Mouse (Mus musculus) kidney, adult 2 months (tissue): Measurements from ENCODE around the gene Naa38. TPM values are rescaled to one million over a fixed set of nuclear protein-coding genes. Genes with fewer than 3 reads are reported as not detected.

Experiments used
- DNase-seq: peaks from one replicate; pipeline ENCODE4 v3.0.0; 2021
- H3K27ac ChIP-seq: fragments of 200-500 bp; 2 replicates; pipeline ENCODE4 v1.5.1; 2012; ENCODE audit warnings: low read depth, low read length, control low read depth, inconsistent platforms; ENCODE audit not compliant: insufficient read depth
- H3K27me3 ChIP-seq: fragments of 200-500 bp; replicated peaks from 2 replicates; pipeline ENCODE4 v1.6.1; 2012; ENCODE audit warnings: mild to moderate bottlenecking, moderate library complexity, low read length, inconsistent platforms; ENCODE audit not compliant: control insufficient read depth, insufficient read depth
- H3K36me3 ChIP-seq: fragments of 200-500 bp; 2 replicates; pipeline ENCODE4 v1.6.1; 2012; ENCODE audit warnings: mild to moderate bottlenecking, moderate library complexity, low read length, inconsistent platforms; ENCODE audit not compliant: control insufficient read depth, insufficient read depth
- H3K4me1 ChIP-seq: fragments of 200-500 bp; 2 replicates; pipeline ENCODE4 v1.6.1; 2011; ENCODE audit warnings: low read length; ENCODE audit not compliant: control insufficient read depth, insufficient read depth
- H3K4me3 ChIP-seq: fragments of 200-500 bp; 2 replicates; pipeline ENCODE4 v1.5.1; 2011; ENCODE audit warnings: mild to moderate bottlenecking, low read depth, low read length, control low read depth; ENCODE audit not compliant: insufficient read depth
- CTCF ChIP-seq: fragments of 200-500 bp; conservative IDR thresholded peaks from 2 replicates; pipeline ENCODE4 v1.5.1; 2011; ENCODE audit warnings: low read depth, mild to moderate bottlenecking, control low read depth, low read length, moderate library complexity, mixed read lengths; ENCODE audit not compliant: insufficient read depth, insufficient read length
- POLR2A ChIP-seq: fragments of 200-500 bp; IDR thresholded peaks from one replicate; pipeline ENCODE4 v1.6.1; 2011; ENCODE audit warnings: low read depth, low read length, control low read depth
- WGBS: fragments of 180-500 bp; shearing (Covaris S2); methylation state at CpG from one replicate; pipeline ENCODE4 v1.1.7; 2018; 5-methylcytosine and 5-hydroxymethylcytosine counted together
- polyA plus RNA-seq: library from polyadenylated mRNA; depleted of rRNA; stranded (reverse); fragments of >200 nt; gene quantifications from 2 replicates; pipeline ENCODE4 v1.2.3, GENCODE M21; 2012

Gene Naa38
- polyA plus RNA-seq, 1 experiment = 317 TPM

- 42% methylated on average over 2 of the region's 2 CpGs for WGBS
- TF ChIP-seq POLR2A (no peak), CTCF (no peak)
- H3K27ac ChIP-seq = peak overlapping the region; percentile 57; the same call in 1 of the 2 replicates
- H3K27me3 ChIP-seq = no peaks in the 10 kb centered on the region
- DNase-seq = peak; percentile 34
- H3K4me3 ChIP-seq = no peak overlapping the region
- H3K4me1 ChIP-seq = peaks cover 14% of the 10 kb centered on the region
- H3K36me3 ChIP-seq = no peaks in the 10 kb centered on the region
Observed at GRCm38 (mm10) chr11:69369990-69370816, 25.1 kb upstream of the Naa38 start.

- DNase-seq = no peak
Observed at GRCm38 (mm10) chr11:69370817-69371215, 24.5 kb upstream of the Naa38 start.

GRCm38 (mm10) chr11:69371601-69372000 is 23.7 kb upstream of the Naa38 start:
- Histone ChIP-seq H3K27me3 (no peaks in the 10 kb centered on the region), H3K27ac (no peak overlapping the region), H3K4me1 (peaks cover 3% of the 10 kb centered on the region; the same call in 1 of the 2 replicates), H3K36me3 (no peaks in the 10 kb centered on the region), H3K4me3 (no peak overlapping the region)
- DNase-seq = no peak
- TF ChIP-seq POLR2A (no peak), CTCF (no peak)
- WGBS = 66% methylated on average over 12 of the region's 12 CpGs

More at GRCm38 (mm10) chr11:69370817-69371215, 24.5 kb upstream of the Naa38 start:
- 36% methylated on average over 9 of the region's 9 CpGs for WGBS
- no peak for TF ChIP-seq POLR2A
- no peaks in the 10 kb centered on the region for H3K36me3 ChIP-seq
- H3K4me3 ChIP-seq = no peak overlapping the region
- peak overlapping the region; percentile 57; the same call in 1 of the 2 replicates for H3K27ac ChIP-seq
- H3K27me3 ChIP-seq = no peaks in the 10 kb centered on the region
- peaks cover 8% of the 10 kb centered on the region for H3K4me1 ChIP-seq

- no peaks in the 10 kb centered on the region for H3K36me3 ChIP-seq
- WGBS = 42% methylated on average over 12 of the region's 12 CpGs
- TF ChIP-seq POLR2A = no peak
- TF ChIP-seq CTCF = no peak
- H3K27ac ChIP-seq = no peak overlapping the region
- peaks cover 3% of the 10 kb centered on the region; the same call in 1 of the 2 replicates for H3K4me1 ChIP-seq
- peak; percentile 58 for DNase-seq
- H3K27me3 ChIP-seq = no peaks in the 10 kb centered on the region
- H3K4me3 ChIP-seq = no peak overlapping the region
Observed at GRCm38 (mm10) chr11:69372056-69372779, 23.1 kb upstream of the Naa38 start.

GRCm38 (mm10) chr11:69372780-69373170 is 22.5 kb upstream of the Naa38 start:
- 63% methylated on average over 3 of the region's 3 CpGs for WGBS
- no peak for TF ChIP-seq CTCF
- TF ChIP-seq POLR2A = no peak
- H3K36me3 ChIP-seq = no peaks in the 10 kb centered on the region
- DNase-seq = no peak
- no peaks in the 10 kb centered on the region for H3K27me3 ChIP-seq
- no peak overlapping the region for H3K27ac ChIP-seq
- no peak overlapping the region for H3K4me3 ChIP-seq
- H3K4me1 ChIP-seq = peaks cover 5% of the 10 kb centered on the region; the same call in 1 of the 2 replicates

GRCm38 (mm10) chr11:69373223-69373965 is 21.9 kb upstream of the Naa38 start:
- Histone ChIP-seq H3K4me3 (no peak overlapping the region), H3K27ac (no peak overlapping the region), H3K27me3 (no peaks in the 10 kb centered on the region), H3K4me1 (peaks cover 2% of the 10 kb centered on the region; the same call in 1 of the 2 replicates), H3K36me3 (no peaks in the 10 kb centered on the region)
- DNase-seq = no peak
- no peak for TF ChIP-seq CTCF
- TF ChIP-seq POLR2A = no peak
- WGBS = 93% methylated on average over 16 of the region's 16 CpGs

GRCm38 (mm10) chr11:69375646-69376045 is 19.6 kb upstream of the Naa38 start:
- Histone ChIP-seq H3K36me3 (no peaks in the 10 kb centered on the region), H3K27me3 (no peaks in the 10 kb centered on the region), H3K4me3 (no peak overlapping the region), H3K27ac (no peak overlapping the region), H3K4me1 (peaks cover 2% of the 10 kb centered on the region; the same call in 1 of the 2 replicates)
- TF ChIP-seq POLR2A = no peak
- no peak for TF ChIP-seq CTCF
- DNase-seq = no peak
- 79% methylated on average over 4 of the region's 4 CpGs for WGBS
